Mouse (Mus musculus): ENCODE results near the gene 6330409D20Rik. TPM values are rescaled to one million over a fixed set of nuclear protein-coding genes. Genes with fewer than 3 reads are reported as not detected.

Gene 6330409D20Rik
- polyA plus RNA-seq, 1 experiment from 2014 or later, result 0.16 TPM

GRCm38 (mm10) chr2:32722581-32722980 lies 18.2 kb downstream of the 6330409D20Rik start:
- no peaks in the 10 kb centered on the region for H3K27me3 ChIP-seq
- no peak overlapping the region for H3K27ac ChIP-seq
- peak overlapping the region; percentile 53 for H3K4me2 ChIP-seq
- 52% methylated on average over 3 of the region's 3 CpGs for whole genome bisulfite sequencing
- H3K4me3 ChIP-seq, result no peak overlapping the region
- no peak overlapping the region for H3K9ac ChIP-seq
- no peaks in the 10 kb centered on the region for H3K36me3 ChIP-seq
- ATAC-seq (replicated peaks; ENCODE audit: insufficient number of reproducible peaks, insufficient read depth, low FRiP score, low read depth), result no peak
- peaks cover 20% of the 10 kb centered on the region for H3K4me1 ChIP-seq (replicated peaks)
- no peaks in the 10 kb centered on the region for H3K9me3 ChIP-seq (replicated peaks)

GRCm38 (mm10) chr2:32722046-32722445 lies 18.8 kb downstream of the 6330409D20Rik start:
- H3K27me3 ChIP-seq, result no peaks in the 10 kb centered on the region
- H3K4me2 ChIP-seq, result peak overlapping the region; percentile 53
- H3K36me3 ChIP-seq, result no peaks in the 10 kb centered on the region
- no peaks in the 10 kb centered on the region for H3K9me3 ChIP-seq (replicated peaks)
- no peak for ATAC-seq (replicated peaks; ENCODE audit: insufficient number of reproducible peaks, insufficient read depth, low FRiP score, low read depth)
- H3K27ac ChIP-seq, result no peak overlapping the region
- H3K4me3 ChIP-seq, result peak overlapping the region; percentile 34
- WGBS, result 45% methylated on average over 6 of the region's 6 CpGs
- H3K4me1 ChIP-seq (replicated peaks), result peaks cover 17% of the 10 kb centered on the region
- 0 out of 2 replicates have a peak overlapping the region, but pooled peaks have one; percentile 26 for H3K9ac ChIP-seq

GRCm38 (mm10) chr2:32720681-32721229 lies 20.1 kb downstream of the 6330409D20Rik start, which contains the start of gene Sh2d3c:
Gene Sh2d3c (plus strand): TSS chr2:32721055.
- H3K4me3 ChIP-seq, result peak within 1 kb of the TSS; percentile 34
- 29% methylated on average over 8 of the region's 8 CpGs for WGBS
- peak within 1 kb of the TSS; percentile 26 for H3K9ac ChIP-seq
- H3K27ac ChIP-seq, result peak within 1 kb of the TSS; percentile 39
- no peaks in the 10 kb centered on the region for H3K9me3 ChIP-seq (replicated peaks)
- H3K27me3 ChIP-seq, result no peaks in the 10 kb centered on the region
- no peaks in the 10 kb centered on the region for H3K36me3 ChIP-seq
- H3K4me1 ChIP-seq (replicated peaks), result peaks cover 15% of the 10 kb centered on the region
- ATAC-seq (replicated peaks; ENCODE audit: insufficient number of reproducible peaks, insufficient read depth, low FRiP score, low read depth), result no peak; the same call in 1 of the 2 replicates
- peak within 1 kb of the TSS; percentile 53 for H3K4me2 ChIP-seq

GRCm38 (mm10) chr2:32720053-32720452 lies 20.8 kb downstream of the 6330409D20Rik start:
- H3K9me3 ChIP-seq (replicated peaks), result no peaks in the 10 kb centered on the region
- no peaks in the 10 kb centered on the region for H3K27me3 ChIP-seq
- H3K27ac ChIP-seq, result no peak overlapping the region
- H3K9ac ChIP-seq, result no peak overlapping the region
- no peak for ATAC-seq (replicated peaks; ENCODE audit: insufficient number of reproducible peaks, insufficient read depth, low FRiP score, low read depth)
- no peak overlapping the region for H3K4me2 ChIP-seq
- WGBS, result 84% methylated on average over 3 of the region's 3 CpGs
- H3K36me3 ChIP-seq, result no peaks in the 10 kb centered on the region
- no peak overlapping the region for H3K4me3 ChIP-seq
- H3K4me1 ChIP-seq (replicated peaks), result peaks cover 19% of the 10 kb centered on the region

GRCm38 (mm10) chr2:32718761-32719160 lies 22.1 kb downstream of the 6330409D20Rik start:
- H3K27me3 ChIP-seq, result no peaks in the 10 kb centered on the region
- H3K4me1 ChIP-seq (replicated peaks), result peaks cover 29% of the 10 kb centered on the region
- no peaks in the 10 kb centered on the region for H3K36me3 ChIP-seq
- WGBS, result 57% methylated on average over 9 of the region's 9 CpGs
- H3K4me3 ChIP-seq, result no peak overlapping the region
- no peak for ATAC-seq (replicated peaks; ENCODE audit: insufficient number of reproducible peaks, insufficient read depth, low FRiP score, low read depth)
- H3K9ac ChIP-seq, result no peak overlapping the region
- H3K4me2 ChIP-seq, result no peak overlapping the region
- H3K27ac ChIP-seq, result no peak overlapping the region
- H3K9me3 ChIP-seq (replicated peaks), result no peaks in the 10 kb centered on the region

- H3K4me3 ChIP-seq, result no peak overlapping the region
- no peaks in the 10 kb centered on the region for H3K9me3 ChIP-seq (replicated peaks)
- 27% methylated on average over 4 of the region's 4 CpGs for WGBS
- H3K9ac ChIP-seq, result no peak overlapping the region
- peaks cover 6% of the 10 kb centered on the region for H3K36me3 ChIP-seq
- H3K4me2 ChIP-seq, result peak overlapping the region; percentile 17; the same call in 1 of the 2 replicates
- no peak for ATAC-seq (replicated peaks; ENCODE audit: insufficient number of reproducible peaks, insufficient read depth, low FRiP score, low read depth)
- H3K27me3 ChIP-seq, result no peaks in the 10 kb centered on the region
- peaks cover 28% of the 10 kb centered on the region for H3K4me1 ChIP-seq (replicated peaks)
- H3K27ac ChIP-seq, result peak overlapping the region; percentile 99
Measured at GRCm38 (mm10) chr2:32714987-32715425, 25.8 kb downstream of the 6330409D20Rik start.

- ATAC-seq (replicated peaks; ENCODE audit: insufficient number of reproducible peaks, insufficient read depth, low FRiP score, low read depth), result no peak
- no peak overlapping the region; the same call in 1 of the 2 replicates for H3K9ac ChIP-seq
- H3K36me3 ChIP-seq, result peaks cover 13% of the 10 kb centered on the region
- H3K27me3 ChIP-seq, result no peaks in the 10 kb centered on the region
- peaks cover 28% of the 10 kb centered on the region for H3K4me1 ChIP-seq (replicated peaks)
- no peaks in the 10 kb centered on the region for H3K9me3 ChIP-seq (replicated peaks)
- no peak overlapping the region for H3K4me3 ChIP-seq
- 40% methylated on average over 11 of the region's 11 CpGs for WGBS
- H3K4me2 ChIP-seq, result peak overlapping the region; percentile 17; the same call in 1 of the 2 replicates
- H3K27ac ChIP-seq, result peak overlapping the region; percentile 99
Measured at GRCm38 (mm10) chr2:32714117-32714986, 26.5 kb downstream of the 6330409D20Rik start.

- WGBS, result under 1% methylated on average over 52 of the region's 79 CpGs
- peak within 1 kb of the TSS; percentile 99 for H3K27ac ChIP-seq
Measured at GRCm38 (mm10) chr2:32712934-32713817, 27.6 kb downstream of the 6330409D20Rik start, which contains the start of gene Cdk9. Gene Cdk9 (minus strand): TSS chr2:32713076.

GRCm38 (mm10) chr2:32712586-32712933 lies 28.3 kb downstream of the 6330409D20Rik start:
- no peaks in the 10 kb centered on the region for H3K9me3 ChIP-seq (replicated peaks)
- peak overlapping the region; percentile 99 for H3K27ac ChIP-seq
- peak overlapping the region; percentile 88 for H3K9ac ChIP-seq
- peak; percentile 89 for ATAC-seq (replicated peaks; ENCODE audit: insufficient number of reproducible peaks, insufficient read depth, low FRiP score, low read depth)
- H3K36me3 ChIP-seq, result peaks cover 31% of the 10 kb centered on the region
- peak overlapping the region; percentile 91 for H3K4me3 ChIP-seq
- peak overlapping the region; percentile 86 for H3K4me2 ChIP-seq
- under 1% methylated on average over 40 of the region's 44 CpGs for WGBS
- no peaks in the 10 kb centered on the region for H3K27me3 ChIP-seq
- H3K4me1 ChIP-seq (replicated peaks), result peaks cover 28% of the 10 kb centered on the region

More at GRCm38 (mm10) chr2:32712934-32713817, 27.6 kb downstream of the 6330409D20Rik start, which contains the start of gene Cdk9:
- H3K4me2 ChIP-seq, result peak within 1 kb of the TSS; percentile 86
- H3K9me3 ChIP-seq (replicated peaks), result no peaks in the 10 kb centered on the region
- peaks cover 28% of the 10 kb centered on the region for H3K4me1 ChIP-seq (replicated peaks)
- peak; percentile 85 for ATAC-seq (replicated peaks; ENCODE audit: insufficient number of reproducible peaks, insufficient read depth, low FRiP score, low read depth)
- H3K36me3 ChIP-seq, result peaks cover 25% of the 10 kb centered on the region
- peak within 1 kb of the TSS; percentile 91 for H3K4me3 ChIP-seq
- H3K27me3 ChIP-seq, result no peaks in the 10 kb centered on the region
- peak within 1 kb of the TSS; percentile 88 for H3K9ac ChIP-seq

GRCm38 (mm10) chr2:32712108-32712551 lies 28.7 kb downstream of the 6330409D20Rik start:
- ATAC-seq (replicated peaks; ENCODE audit: insufficient number of reproducible peaks, insufficient read depth, low FRiP score, low read depth), result peak; percentile 41
- under 1% methylated on average over 41 of the region's 41 CpGs for WGBS
- peak overlapping the region; percentile 88 for H3K9ac ChIP-seq
- H3K27me3 ChIP-seq, result no peaks in the 10 kb centered on the region
- peaks cover 28% of the 10 kb centered on the region for H3K4me1 ChIP-seq (replicated peaks)
- H3K4me3 ChIP-seq, result peak overlapping the region; percentile 91
- peak overlapping the region; percentile 99 for H3K27ac ChIP-seq
- no peaks in the 10 kb centered on the region for H3K9me3 ChIP-seq (replicated peaks)
- H3K4me2 ChIP-seq, result peak overlapping the region; percentile 86
- peaks cover 35% of the 10 kb centered on the region for H3K36me3 ChIP-seq

Data from heart, embryonic 15.5 days (tissue).